Mouse (Mus musculus) heart, postnatal 36 days (tissue): ENCODE measurements at regions not wholly inside any gene's neighbourhood (a gene's known extent, or its start where the extent isn't known, plus 50 kb on each side); places are given as distances from the start of the nearest gene placed in this dataset.

Experiments used
- DNase-seq, 2 experiments: peaks; one replicate each; pipeline ENCODE4 v3.0.0; 2021 to 2022
- intact Hi-C: fragments of 180-260 bp; cut with DNase I; formaldehyde crosslinking; loops from one replicate; pipeline ENCODE4 v1.15.1; 2025

DNA sequence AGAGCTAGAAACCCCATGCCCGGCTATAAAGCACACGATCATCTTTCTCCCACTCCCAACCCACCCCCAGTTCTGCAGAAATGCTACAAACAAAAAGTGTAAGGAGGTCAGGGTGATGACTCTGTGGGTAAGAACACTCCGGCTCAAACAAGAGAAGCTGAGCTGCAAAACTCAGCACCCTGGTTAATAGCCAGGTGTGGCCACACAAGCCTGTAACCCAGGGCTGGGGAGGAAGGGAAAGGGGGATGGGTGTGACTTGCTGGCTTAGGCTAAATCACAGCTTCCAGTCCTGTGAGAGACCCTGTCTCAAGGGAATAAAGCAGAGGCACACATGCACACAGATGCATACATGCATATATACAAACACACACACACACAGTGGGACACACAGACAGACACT is 96.6 kb upstream of the Klf3 start:
- intact Hi-C loops = loop anchor here (5.0 kb wide), 1 partner anchor 156 kb away; no protein-coding TSS in a partner anchor
- no peak for DNase-seq

- DNase-seq = no peak
- intact Hi-C loops = loop anchor here (5.0 kb wide), 1 partner anchor 153 kb away; no protein-coding TSS in a partner anchor
Measured at GRCm38 (mm10) chr5:64709146-64709545, 94.0 kb upstream of the Klf3 start.

DNA sequence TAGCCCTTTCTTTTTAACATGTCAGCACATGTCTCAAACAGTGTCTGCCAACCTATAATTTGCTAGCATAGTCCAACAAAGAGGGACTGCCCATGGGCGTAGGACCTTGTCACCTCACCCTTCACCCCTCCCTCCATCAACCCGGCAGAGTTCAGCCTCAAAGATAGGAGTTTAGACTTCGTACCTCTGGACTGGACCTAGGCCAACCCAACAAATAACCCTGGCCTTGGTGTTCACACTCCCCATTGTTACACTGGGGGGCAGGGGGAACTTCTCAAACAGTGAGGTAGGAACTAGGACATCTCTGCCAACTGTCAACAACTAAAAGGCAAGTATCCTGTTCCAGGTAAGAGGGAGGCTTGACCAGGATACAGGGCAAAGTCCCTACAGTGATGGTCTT is 93.0 kb upstream of the Klf3 start:
- intact Hi-C loops = no loop called here
- no peak for DNase-seq

DNA sequence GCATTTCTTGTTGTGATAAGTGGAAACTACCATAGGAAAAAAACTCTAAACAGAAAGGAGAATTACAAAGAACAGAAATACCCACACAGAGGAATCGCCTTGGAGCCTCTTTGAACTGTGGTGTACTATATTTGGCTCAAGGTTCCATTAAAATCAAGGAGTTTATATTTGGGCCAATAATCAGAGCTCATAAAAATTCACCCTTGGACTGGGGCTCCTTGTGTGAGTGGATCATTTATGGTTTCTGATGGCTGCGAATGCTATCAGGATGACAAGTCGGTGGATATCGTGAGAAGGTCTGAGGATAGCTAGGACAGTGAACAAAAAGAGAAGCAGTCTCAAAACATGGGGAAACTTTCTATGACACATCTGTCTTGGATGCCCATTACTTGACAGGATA is 92.2 kb upstream of the Klf3 start:
- intact Hi-C loops = no loop called here
- no peak for DNase-seq

GRCm38 (mm10) chr5:64714221-64714653 is 89.0 kb upstream of the Klf3 start:
- intact Hi-C loops = no loop called here
- no peak for DNase-seq

DNA sequence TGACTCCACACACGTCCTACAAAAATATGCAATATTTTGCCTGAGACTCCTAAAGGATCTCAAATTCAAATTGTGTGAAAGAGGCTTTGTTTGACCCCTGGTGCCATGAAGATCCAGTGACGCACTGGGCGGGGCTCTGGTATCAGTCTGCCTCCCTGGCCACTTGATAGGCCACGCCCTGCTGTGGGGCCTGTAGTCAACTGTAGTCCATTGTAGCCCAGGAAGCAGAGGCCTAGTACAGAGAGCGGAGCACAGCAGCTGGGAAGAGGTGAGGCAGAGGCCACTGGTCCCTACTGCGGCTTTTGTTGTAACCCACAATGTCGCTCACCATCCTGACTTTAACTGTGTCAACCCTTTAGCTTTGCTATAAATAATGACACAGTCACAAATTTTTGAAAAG is 88.5 kb upstream of the Klf3 start:
- DNase-seq = no peak
- intact Hi-C loops = no loop called here

DNA sequence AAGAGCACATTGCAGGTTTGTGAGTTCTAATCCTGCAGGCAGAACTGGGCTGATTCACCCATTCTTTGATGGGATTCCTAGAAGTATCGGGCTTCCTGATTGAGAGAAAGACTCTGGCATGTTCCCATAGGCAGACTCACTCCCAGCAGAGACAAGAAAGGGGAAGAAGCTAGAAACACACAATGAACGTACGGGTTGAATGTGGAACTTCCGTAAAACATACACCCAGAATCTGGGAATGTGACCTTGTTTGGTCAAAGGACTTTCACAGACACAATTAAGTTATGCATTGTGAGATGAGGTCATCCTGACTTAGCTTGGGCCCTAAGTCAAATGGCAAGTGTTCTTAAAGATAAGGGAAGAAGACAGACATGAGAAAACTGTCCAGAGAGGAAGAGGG is 86.6 kb upstream of the Klf3 start:
- no peak for DNase-seq
- intact Hi-C loops = no loop called here

DNA sequence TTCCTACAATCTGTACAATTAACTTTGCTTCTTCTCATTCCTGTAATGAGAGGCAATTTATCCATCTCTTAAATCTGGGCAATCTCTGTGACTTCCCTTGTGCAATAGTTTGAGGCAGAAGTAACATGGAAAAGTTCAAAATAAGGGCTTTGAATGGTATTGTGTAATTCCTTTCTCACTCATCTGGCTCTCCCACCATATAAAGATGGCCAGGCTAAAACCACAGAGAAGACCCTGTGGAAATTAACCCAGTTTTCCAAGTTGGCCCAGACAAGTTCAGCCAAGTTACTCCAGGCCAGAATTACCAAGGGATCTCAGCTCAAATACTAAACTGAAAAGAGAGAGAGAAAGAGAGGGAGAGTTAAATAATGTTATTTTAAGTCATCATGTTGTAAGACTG is 81.0 kb upstream of the Klf3 start:
- no peak for DNase-seq
- intact Hi-C loops = no loop called here

GRCm38 (mm10) chr5:64727847-64728246 is 75.3 kb upstream of the Klf3 start:
- intact Hi-C loops = no loop called here
- DNase-seq = no peak

DNA sequence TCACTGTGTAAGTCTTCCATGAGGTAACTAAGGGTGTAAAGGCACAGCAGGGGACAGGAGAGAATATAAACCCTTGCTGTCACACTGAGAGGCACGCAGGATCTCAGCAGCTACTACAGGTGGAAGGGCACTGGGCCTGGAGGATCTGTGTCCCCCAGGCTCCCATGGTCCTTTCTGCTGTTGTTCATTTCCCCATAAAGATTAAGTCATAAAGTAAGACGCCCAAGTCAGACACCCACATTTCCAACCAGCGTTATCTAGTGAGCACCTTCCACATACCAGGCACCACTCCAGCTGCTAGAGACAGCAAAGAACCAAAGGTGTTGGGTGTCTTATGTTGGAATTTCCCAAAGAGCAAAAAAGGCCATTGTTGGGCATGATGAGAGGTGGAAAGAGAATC is 70.8 kb upstream of the Klf3 start:
- DNase-seq = no peak
- intact Hi-C loops = no loop called here

DNA sequence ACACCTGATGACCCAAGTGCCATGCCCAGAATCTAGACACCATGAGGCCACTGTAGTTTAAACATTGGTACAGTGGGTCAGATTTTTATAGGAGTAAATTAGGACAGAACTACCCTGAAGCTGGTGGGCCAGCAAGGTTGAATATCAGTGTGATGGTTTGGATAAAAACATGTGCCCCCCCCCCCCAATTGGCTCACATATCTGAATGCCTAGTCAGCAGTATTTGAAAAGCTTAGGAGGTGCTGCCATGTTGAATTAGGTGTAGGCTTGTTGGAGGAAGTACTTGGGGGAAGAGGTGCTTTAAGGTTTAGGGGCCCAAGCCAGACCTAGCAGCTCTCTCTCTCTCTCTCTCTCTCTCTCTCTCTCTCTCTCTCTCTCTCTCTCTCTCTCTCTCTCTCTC is 66.2 kb upstream of the Klf3 start:
- DNase-seq = no peak
- intact Hi-C loops = no loop called here

GRCm38 (mm10) chr5:64738096-64738780 is 65.0 kb upstream of the Klf3 start:
- DNase-seq = no peak
- intact Hi-C loops = no loop called here

DNA sequence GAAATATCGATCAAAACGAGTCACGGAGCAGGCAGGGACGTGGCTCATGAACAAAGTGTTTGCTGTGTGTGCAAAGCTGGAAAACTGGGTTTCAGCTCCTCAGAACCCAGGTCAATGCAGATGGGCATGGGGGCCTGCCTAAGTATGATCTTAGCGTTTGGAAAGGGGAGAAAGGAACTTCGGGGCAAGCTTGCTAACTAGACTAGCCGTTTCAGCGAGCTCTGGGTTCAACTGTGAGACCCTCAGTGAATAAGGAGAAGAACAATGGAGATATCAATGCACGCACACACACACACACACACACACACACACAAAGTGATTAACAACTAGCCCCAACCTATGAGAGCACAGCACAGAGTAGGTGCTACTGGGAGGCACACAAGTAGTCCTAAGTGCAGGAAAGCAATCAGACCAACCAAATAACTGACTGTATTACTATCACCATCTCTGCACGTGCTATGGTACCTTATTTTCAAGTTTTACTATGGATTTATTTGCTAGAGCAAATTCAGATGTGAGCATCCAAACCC is 64.3 kb upstream of the Klf3 start:
- no peak for DNase-seq
- intact Hi-C loops = no loop called here

DNA sequence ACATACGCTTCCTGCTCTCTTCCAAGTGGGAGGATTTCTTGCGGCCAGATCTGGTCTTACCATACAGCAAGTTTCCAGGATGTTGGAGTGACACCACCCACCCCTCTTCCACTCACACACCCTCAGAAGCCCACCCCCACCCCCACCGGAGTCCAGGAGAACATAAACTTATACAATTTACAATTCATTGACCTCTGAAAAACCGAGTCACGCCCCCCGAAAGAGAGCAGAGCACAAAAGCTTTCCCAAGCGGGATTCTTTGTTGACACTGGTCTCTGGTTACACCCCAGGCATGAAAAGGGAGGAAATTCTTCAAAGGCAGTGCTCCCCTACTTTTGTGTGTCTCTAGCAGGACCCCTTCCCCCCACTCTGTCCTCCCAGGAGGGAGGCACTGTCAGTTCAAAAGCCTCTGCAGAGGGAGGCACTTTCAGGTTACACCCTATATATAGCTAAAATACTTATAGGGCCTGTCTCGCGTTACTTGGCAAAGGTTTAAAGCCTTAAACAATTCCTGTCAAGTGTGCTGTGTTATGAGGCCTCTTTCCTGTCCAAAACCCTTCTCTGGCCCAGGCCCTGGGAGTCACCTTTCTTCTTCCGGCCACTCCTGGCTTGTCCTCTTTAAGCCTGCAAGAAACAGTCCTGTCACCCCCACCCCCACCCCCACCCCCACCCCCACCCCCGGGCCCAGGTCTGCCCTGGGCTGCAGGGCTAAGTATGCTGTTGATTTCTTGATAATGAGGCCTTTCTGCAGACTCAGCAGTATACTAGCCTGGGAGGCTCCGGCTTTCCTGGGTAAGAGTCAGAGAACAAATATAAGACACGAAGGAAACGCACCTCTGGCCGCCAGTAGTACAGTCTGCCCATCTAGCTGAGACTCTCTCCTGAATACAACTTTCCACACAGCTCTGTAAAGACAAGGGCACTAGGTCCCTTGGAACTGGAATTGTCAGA is 63.6 kb upstream of the Klf3 start:
- DNase-seq = no peak
- intact Hi-C loops = no loop called here

DNA sequence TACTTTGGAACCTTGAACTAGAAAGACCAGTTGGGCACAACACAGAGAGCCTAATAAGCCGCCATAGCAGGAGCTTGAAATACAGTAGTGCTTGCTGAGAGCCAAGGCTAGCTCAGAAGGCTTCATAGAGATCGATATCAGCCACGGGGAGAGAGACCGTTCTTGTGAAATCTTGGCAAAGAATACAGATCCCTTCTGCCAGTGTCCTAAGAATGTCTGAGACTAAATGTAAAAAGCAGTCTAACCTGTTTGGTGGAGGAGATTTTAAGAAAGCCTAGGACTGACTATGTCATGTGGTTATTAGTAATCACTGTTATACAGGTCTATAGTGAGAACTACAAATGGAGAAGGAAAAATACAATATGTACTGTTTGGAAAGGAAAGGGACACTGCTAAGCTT is 59.1 kb upstream of the Klf3 start:
- intact Hi-C loops = no loop called here
- DNase-seq = no peak

- intact Hi-C loops = no loop called here
- no peak for DNase-seq
Measured at GRCm38 (mm10) chr5:64744455-64744854, 58.7 kb upstream of the Klf3 start.

DNA sequence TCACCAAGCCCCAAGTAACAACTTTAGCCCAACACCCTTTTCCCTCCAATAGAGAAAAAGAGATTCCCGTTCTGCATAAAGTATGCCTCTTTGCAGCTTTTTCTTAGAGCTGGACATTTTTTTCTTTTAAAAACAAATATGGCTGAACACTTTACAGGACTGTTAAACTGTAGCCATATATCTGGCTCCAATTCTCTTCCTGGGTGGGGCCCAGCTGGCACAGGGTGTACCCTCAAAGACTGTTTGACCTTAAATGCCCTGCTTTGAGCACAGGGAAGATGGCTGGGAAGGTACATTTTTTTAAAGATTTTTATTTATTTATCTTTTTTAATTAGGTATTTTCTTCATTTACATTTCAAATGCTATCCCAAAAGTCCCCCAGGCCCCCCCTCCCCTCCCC is 55.7 kb upstream of the Klf3 start:
- DNase-seq = no peak
- intact Hi-C loops = no loop called here

DNA sequence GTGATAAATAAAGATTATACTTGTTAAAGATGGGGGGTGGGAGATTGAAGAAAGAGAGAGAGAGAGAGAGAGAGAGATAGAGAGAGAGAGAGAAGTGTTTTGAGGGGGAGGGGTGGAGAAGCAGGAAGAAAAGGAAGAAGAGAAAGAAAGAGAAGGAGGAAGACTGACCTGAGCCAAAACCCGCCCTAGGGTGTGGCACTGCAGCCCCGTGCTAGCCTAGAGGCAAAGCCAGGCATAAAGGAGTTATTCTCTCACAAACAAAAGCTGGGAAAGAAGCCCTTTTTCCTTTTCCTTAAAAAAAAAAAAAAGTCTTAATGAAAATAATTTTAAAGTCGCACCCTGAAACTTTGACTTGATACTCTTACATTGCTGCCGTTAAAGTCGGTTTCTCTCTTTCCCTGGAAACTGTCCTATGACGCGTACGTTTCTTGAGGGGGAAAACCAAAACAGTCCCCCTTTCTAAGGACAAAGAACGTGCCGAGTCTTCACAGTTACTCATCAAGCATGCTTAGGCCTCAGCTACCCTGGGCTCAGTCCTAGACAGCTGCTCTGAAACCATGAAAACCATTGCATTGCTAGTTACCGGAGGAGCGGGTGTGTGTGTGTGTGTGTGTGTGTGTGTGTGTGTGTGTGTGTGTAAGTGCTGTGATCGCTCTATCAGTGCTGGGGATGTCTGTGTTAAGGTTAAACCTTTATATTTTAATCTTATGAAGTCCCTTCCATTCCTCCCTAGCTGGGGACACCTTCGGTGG is 53.6 kb upstream of the Klf3 start:
- DNase-seq = no peak
- intact Hi-C loops = no loop called here

GRCm38 (mm10) chr5:64750406-64750805 is 52.8 kb upstream of the Klf3 start:
- intact Hi-C loops = no loop called here
- no peak for DNase-seq

GRCm38 (mm10) chr5:64750976-64751656 is 52.1 kb upstream of the Klf3 start:
- intact Hi-C loops = no loop called here
- DNase-seq = no peak
